Mouse (Mus musculus): ENCODE measurements around the gene Trim38.

- TF ChIP-seq MAFK (IDR thresholded peaks at IDR 0.05; ENCODE audit: insufficient read depth, low read depth, low read length) = no peak
- TF ChIP-seq HCFC1 (IDR thresholded peaks at IDR 0.05; ENCODE audit: borderline replicate concordance, insufficient read depth, low read length) = peak; percentile 68; the same call in 1 of the 2 replicates
- no peak for TF ChIP-seq ZC3H11A (IDR thresholded peaks at IDR 0.05; ENCODE audit: borderline replicate concordance, low read depth, low read length)
These were observed 30.4 kb upstream of the Trim38 start for GRCm38 (mm10) chr13:23739069-23739921.

All from ES-E14 (cell line).